Mouse (Mus musculus): Measurements from ENCODE around the gene Serpinb6b.

DNA sequence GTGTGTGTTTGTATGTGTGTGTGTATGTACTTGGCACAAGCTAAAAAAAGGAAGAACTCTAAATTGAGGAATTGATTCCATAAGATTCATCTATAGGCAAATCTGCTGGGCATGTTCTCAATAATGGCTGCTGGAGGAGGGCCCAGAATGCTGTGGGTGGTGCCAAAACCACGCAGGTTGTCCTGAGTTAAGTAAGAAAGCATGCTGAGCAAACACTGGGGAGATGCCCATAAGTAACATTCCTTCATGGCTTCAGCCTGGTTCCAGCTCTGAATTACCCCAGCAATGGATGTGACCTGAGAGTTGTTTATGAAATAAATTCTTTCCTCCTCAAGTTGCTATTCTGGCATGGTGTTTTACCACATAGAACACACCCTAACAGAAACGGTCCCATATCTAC is 48.3 kb downstream of the Serpinb6b start:
- TF ChIP-seq ZNF384 (IDR thresholded peaks at IDR 0.05; ENCODE audit: low read depth, low read length) (no peak), POLR2AphosphoS2 (IDR thresholded peaks at IDR 0.05; ENCODE audit: low read depth, low read length) (no peak), CTCF (conservative IDR thresholded peaks at IDR 0.05 in 1 of 2, IDR thresholded peaks at IDR 0.05 in 1 of 2; ENCODE audit: low read depth in 2 of 2, low read length in 2 of 2) (no peak), EP300 (IDR thresholded peaks at IDR 0.05; ENCODE audit: low read length) (no peak), PAX5 (IDR thresholded peaks at IDR 0.05; ENCODE audit: low read length) (no peak), ZC3H11A (IDR thresholded peaks at IDR 0.05; ENCODE audit: low read depth, low read length) (no peak), E2F4 (IDR thresholded peaks at IDR 0.05; ENCODE audit: insufficient replicate concordance, low read depth, low read length) (no peak), MAFK (IDR thresholded peaks at IDR 0.05; ENCODE audit: insufficient replicate concordance, low read length) (no peak), POLR2A (IDR thresholded peaks at IDR 0.05; ENCODE audit: low read depth, low read length) (no peak), HCFC1 (IDR thresholded peaks at IDR 0.05; ENCODE audit: low read depth, low read length) (no peak), ZKSCAN1 (IDR thresholded peaks at IDR 0.05; ENCODE audit: borderline replicate concordance, low read depth, low read length) (no peak), SIN3A (IDR thresholded peaks at IDR 0.05; ENCODE audit: low read length) (no peak), ZMIZ1 (IDR thresholded peaks at IDR 0.05; ENCODE audit: low read depth, low read length) (no peak)

All from CH12.LX (cell line).